Mouse (Mus musculus) liver, adult 2 months (tissue): ENCODE measurements around the gene Fam53a.

Experiments used
- CTCF ChIP-seq: fragments of 200-500 bp; IDR thresholded peaks from 2 replicates; pipeline ENCODE4 v1.5.1; 2011; ENCODE audit warnings: low read depth, low read length, control low read depth
- POLR2A ChIP-seq: fragments of 200-500 bp; IDR thresholded peaks from 2 replicates; pipeline ENCODE4 v1.6.1; 2011; ENCODE audit warnings: low read length, control low read depth; ENCODE audit not compliant: insufficient read depth; ENCODE audit errors: extremely low read depth

- TF ChIP-seq POLR2A (no peak), CTCF (no peak)
Observed at GRCm38 (mm10) chr5:33609226-33609625, 20.2 kb downstream of the Fam53a start.
